Mouse (Mus musculus) testis, postnatal 14 days (tissue): ENCODE measurements around the gene Noct.
A peak's percentile ranks its signal among the peaks of the same experiment; 100 is the strongest.
"Not testable (repeated sequence)": the region's sequence is repeated elsewhere in the genome, so short reads cannot be mapped to it uniquely, and the experiment has no call there.

Source experiments
- DNase-seq: peaks from one replicate; pipeline ENCODE4 v3.0.0; 2021; ENCODE audit warnings: low spot score

Gene Noct

DNA sequence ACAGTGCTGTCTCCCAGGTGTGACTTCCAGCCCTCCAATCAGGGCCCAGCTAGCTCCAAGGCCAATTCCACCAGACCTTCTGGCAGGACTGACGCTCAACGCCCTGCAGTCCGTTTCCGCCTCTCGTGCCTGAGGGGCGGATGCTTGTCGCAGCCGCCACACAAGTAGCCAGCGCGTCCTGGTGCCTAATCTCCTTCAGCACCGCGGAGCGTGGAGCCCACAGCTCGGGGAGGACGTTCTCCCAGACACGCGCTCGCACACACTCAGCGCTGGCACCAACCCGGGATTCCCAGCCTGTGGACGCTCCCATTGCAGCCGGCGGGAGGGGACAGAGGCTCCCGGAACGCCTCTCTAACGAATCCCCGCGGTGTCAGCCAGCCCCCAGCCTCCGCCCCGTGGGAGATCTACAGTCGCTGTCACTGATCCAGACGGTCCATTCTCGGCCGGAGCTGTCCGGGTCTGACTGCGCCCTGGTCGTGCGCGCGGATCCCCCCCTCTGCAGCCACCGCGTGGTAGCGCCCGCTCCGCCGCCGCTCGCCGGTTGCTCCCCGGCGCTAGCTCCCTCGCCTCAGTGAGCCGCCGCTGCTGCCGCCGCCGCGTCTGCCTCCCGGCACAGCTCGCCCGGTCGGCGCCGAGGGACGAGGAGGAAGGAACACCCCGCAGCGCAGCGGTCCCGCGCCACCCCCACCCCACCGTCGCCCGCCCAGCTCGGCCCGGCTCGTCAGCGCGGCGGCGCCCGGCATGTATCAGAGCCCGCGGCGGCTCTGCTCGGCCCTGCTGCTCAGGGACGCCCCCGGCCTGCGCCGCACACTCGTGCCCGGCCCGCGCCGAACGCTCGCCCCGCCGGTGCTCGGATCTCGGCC, at the start of gene Noct:
Noct (plus strand) TSS at position 85 of the 863 bp plus-strand sequence.
- peak; percentile 88 for DNase-seq

DNA sequence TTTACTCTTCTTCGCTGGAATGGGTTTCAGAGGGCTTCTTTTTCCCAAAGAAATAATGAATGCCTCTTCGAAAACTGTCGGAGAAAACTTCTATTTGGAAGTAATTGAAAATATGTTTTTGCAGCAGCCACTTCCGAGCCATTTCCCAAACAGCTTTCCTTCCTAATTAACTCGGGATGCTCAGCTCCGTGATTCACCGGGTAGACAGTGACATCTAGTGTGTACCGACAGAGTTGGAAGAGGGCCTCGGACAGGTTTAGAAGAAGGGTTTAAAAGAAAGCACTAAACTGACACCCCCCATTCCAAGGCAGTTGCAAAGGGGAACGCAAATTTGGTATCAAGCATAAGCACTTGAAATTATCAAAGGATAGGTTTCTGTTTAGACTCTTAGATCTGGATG, 46.1 kb upstream of the Noct start:
- no peak for DNase-seq

DNA sequence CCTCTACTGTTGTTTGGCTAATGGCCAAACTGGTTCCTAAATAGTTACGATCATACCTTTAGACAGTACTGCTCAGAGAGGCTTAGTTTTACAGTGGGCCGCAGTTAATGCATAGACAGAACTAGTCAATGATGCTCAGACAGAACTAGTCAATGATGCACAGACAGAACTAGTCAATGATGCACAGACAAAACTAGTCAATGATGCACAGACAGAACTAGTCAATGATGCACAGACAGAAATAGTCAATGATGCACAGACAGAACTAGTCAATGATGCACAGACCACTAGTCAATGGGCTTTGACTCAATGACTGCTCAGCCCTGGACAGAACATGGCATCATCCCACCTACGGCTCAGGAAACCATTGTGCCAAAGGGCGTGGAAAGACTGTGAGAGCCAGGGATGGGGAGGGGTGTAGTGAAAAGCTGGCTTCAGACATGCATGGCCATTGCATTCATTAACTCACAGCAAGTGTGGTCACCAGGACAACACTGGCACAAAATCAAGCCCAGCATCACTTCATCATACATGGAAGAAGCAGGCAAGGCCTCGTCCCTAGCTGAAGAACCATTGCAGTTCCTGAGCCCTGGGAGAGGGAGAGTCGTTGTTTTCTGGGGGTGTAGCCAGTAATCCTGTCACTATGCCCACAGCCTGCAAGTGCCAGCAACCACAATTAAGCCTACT, 44.6 kb upstream of the Noct start:
- DNase-seq, result no peak

DNA sequence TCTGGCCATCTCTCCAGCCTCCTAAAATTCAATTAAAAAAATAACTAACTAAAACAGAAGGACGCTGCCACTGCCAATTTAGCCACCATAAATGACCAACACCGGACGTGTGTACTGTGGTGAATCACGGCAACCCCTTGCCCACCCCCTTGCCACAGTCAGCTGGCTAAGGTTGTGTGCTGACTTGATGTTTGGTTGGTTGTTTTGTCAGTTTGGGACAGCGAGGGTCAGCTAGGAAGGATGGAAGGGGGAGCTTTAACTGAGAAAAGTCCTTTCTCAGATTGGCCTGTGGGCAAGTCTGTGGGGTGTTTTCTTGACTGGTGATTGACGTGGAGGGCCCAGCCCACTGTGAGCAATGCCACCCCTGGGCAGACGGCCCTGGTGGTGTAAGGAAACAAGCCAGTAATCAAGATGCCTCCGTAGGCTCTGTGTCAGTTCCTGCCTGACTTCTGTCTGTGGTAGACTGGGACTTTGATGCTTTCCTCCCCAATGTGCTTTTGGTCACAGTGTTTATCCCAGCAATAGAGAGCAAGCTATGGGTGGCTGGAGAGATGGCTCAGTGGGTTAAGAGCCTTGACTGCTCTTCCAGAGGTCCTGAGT, 43.8 kb upstream of the Noct start:
- no peak for DNase-seq

DNA sequence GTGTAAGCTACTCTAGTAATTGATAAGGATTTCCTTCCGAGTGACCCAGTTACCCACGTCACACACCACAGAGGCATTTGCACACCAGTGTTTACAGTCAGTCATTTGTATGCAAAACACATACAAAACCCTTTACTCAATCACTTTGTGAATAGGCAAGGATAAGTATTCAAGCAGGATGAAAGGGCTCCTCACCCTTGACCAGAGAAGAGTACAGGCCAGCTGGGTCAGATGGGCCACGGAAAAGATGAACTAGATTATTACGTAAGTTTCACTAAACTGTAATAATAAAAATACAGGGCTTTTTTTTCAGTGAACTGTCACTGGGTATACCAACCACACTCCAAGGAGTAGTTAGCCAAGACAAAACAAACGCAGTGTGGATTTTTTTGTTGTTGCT, 41.8 kb upstream of the Noct start:
- no peak for DNase-seq

DNA sequence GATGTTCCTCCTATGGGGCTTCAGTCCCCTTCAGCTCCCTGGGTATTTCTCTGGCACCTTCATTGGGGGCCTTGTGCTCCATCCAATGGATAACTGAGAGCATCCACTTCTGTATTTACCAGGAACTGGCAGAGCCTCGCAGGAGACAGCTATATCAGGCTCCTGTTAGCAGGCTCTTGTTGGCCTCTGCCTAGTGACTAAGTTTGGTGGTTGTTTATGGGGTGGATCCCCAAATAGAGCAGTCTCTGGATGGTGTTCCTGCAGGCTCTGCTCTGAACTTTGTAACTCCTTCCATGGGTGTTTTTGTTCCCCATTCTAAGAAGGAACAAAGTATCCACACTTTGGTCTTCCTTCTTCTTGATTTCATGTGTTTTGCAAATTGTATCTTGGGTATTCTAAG, 40.7 kb upstream of the Noct start:
- DNase-seq, result not testable (repeated sequence)

DNA sequence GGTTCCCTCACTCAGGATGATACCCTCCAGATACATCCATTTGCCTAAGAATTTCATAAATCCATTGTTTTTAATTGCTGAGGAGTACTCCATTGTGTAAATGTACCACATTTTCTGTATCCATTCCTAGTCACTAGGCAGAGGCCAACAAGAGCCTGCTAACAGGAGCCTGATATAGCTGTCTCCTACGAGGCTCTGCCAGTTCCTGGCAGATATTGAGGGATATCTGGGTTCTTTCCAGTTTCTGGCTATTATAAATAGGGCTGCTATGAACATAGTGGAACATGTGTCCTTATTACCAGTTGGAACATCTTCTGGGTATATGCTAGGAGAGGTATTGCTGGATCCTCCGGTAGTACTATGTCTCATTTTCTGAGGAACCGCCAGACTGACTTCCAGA, 40.3 kb upstream of the Noct start:
- DNase-seq, result not testable (repeated sequence)

DNA sequence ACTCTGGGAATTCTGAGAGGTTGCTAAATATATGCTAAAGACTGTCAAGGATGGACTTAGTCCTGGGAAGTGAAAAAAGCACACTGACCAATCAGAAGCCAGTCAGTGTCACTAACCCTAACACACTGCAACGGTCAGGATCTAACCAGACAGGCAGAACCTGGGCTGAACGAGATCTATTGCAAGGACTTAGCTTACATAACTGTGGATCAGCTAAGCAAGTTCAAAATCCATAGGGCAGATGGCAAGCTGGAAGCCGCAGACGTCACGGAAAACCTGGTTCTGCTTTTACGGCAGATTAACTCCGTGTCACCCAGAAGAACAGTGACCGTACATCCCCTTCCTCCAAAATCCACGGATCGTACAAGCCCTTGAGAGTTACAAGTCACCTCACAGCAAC, 39.5 kb upstream of the Noct start:
- DNase-seq, result no peak

DNA sequence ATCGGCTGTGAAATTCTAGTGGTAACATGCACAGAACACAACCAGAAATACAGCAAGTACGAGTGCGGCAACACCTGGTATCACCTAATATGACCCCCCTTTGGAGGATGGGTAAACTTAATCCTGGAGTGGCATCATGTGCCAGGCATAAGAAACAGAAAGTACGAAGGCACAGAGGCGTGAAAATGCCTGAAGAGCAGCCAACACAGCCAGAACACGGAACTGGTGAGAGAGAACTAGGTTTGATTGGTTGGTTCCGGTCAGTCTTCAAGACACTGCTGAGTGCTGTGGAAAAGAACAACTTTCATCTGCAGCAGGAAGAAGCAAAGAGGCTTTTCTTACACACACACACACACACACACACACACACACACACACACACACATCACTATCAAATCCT, 38.8 kb upstream of the Noct start:
- no peak for DNase-seq

DNA sequence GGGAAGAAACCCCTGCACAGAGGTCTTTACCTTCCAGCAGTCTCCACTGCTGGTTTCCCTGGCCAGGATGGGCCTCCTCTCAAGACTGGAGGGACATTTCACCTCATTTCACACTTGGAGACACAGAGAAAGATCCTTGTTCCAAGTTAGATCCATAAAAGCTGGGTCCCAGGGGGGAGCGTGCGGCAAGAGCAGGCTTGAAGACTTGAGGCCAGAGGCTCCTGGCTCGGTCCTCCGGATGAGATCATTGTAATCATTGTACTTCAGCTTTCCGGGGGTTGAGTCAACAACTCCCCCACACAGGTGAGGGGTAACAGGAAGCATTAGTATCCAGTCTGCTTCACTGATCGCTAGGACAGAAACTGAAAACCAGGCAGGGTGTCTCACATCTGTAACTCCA, 30.2 kb upstream of the Noct start:
- peak; percentile 58 for DNase-seq

DNA sequence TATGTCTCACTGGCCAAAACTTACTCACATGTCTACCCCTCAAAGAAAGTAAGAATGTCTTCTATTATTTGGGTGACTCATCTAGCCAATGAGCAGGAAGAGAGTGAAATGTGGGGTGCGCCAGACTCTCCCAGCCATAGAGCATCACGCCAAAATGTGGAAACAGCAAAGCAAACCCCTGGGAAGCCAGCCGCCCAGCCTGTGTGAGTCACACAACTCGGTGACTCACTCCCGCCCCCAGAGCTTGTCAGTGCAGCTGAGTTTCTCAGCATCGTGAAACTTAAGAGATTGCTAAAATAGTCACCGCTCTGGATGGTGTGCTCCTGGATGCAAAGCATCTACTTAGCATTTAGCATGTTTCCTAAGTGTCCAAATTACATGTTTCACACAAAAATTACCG, 28.9 kb upstream of the Noct start:
- no peak for DNase-seq

DNA sequence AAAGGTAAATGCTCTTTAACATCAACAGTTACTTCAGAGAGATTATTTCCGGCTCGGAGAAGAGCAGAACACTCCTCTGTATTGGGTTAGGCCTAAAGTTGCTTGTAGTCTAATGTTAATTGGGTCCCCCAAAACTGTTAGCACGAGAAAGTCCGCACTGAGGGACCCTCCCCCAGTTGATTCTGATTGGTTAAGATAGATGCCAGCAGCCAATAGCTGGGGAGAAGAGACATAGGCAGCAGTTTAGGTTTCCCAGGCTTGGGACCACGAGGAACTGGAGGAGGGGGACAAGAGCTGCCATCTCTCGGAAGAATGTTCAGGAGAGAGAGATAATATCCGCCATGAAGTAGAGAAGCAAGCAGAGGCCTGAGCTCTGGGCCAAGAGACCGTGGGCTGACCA, 28.5 kb upstream of the Noct start:
- DNase-seq, result no peak

DNA sequence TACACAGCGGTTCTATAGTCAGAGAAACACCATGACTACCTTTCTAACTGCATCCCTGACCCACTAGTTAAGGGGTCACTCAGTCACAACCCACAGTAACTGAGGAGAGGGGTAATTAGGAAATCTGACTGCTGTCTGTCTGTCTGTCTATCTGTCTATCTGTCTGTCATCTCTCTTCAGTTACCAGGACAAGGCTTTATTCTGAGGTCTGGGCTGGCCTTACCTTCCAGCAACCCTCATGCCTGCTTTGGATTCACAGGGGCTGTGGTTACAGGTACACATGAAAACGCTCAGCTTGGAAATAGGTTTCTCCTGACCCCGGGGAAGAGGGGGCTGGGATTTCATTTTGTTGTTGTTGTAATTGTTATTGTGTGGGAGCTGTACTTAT, 27.5 kb upstream of the Noct start:
- no peak for DNase-seq

DNA sequence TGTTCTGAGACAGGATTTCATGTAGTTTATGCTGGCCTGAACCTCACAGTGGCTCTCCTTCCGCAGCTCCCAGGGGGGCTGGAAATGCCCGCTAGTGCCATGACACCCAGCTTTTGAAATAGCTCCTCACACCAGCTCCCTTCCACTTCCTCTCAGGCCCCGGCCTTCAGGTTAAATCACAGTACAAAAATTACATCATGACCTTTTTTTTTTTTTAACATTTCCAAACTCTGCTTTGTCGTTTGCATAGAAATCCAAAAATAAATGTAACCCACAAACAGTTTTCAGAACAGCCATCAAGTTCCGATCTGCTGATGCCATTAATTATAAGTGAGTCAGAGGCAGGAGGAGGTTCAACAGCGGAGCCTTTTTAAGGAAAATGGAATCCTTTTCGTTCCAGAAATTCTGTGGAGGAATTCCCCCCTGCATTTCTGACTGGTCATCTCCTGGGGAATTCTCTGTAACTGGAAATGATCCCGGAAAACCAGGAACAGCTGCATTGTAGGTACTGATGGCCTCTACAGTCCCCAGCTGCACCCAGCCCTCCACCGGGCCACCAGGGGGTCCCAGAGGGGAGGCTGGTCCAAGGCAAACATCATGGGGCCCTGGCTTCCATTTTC, 27.0 kb upstream of the Noct start:
- DNase-seq, result peak; percentile 24

DNA sequence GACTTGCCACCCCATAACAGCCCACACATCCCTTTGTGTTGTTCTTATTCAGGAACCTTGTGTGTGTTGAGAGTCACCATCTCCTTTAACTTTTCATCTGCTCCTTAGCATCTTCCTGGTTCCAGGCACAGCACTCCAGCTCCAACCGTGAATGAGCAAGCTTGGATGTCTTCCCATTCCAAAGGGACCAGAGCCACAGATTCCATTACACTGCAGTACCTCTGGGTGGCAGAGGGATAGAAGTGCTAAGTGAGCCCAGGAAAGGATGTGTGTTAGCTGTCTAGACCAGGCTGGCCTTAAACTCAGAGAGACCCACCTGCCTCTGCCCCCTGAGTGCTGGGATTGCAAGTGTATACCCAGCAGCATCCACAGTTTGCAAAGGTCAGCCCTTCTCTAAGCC, 26.0 kb upstream of the Noct start:
- DNase-seq, result no peak

DNA sequence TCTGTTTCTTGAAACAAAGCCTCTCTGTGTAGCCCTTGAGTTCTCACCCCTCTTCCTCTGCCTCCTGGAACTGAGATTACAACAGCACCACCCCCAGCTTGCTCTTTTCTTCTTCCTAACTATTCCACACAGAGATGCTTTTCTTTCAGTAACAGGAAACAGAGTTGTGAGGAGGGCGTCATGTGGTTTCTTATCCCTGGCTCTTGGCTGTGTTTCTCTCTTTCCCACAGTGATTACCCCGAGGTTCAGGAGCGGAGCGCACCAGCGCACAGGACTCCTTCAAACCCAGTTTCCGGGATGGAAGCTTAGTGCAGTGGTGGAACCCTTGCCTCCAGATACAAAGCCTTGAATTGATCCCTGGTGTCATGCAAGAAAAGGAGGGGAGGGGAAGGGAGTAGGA, 25.1 kb upstream of the Noct start:
- DNase-seq, result no peak

DNA sequence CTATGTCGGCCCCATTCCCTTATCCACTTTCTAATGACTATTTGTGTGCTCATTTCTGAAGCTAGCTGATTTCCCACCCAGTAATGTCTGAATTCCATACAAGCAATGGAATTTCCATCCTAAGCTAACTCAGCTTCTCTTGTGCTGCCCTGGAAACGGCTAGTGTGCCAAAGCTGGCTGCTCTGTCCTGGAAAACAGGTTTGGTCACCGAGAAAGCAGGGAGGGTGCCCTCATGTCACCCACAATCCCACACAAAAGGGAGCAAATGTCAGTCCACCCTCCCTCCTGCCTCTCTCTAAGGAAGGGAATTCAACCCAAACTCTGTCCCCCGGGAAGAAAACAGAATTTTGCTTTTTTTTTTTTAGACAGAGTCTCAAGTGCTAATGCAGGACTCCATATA, 23.9 kb upstream of the Noct start:
- no peak for DNase-seq

DNA sequence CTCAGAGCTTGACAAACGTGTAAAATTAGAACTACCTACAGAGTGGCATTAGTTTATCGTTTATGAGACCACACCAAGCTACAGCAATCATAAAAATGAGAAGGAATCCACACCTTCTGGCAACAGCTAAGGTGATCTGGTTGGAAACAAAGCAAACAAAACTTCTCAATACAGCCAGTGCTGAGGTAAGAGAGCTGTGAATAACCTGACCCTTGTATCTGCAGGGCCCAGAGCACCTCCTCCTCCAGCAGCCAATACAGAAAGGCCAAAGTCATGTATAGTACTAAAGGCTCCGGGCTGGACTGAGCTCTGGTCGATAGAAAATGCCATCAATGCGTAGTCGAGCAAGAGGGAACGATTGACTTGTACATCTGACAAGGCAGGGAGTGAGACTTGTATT, 23.4 kb upstream of the Noct start:
- DNase-seq, result no peak

DNA sequence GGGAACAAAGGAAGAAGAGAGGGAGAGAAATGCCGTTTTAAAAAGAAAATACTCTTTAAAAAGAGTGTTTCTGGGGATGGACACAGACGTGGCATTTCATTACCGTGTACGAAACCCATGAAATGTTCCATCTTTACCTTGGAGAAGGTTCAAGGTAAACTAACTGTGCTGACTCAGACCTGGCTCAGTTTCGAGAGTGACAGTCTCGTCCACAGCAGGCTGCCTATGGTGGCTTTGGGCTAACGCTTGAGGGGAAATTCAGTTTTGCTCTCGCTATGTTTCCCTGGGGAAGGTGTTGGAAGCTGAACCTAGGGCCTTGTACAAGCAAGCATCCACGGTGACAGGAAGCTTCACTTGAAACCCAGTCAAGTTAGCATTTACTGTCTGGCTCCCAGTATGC, 22.3 kb upstream of the Noct start:
- DNase-seq, result no peak

DNA sequence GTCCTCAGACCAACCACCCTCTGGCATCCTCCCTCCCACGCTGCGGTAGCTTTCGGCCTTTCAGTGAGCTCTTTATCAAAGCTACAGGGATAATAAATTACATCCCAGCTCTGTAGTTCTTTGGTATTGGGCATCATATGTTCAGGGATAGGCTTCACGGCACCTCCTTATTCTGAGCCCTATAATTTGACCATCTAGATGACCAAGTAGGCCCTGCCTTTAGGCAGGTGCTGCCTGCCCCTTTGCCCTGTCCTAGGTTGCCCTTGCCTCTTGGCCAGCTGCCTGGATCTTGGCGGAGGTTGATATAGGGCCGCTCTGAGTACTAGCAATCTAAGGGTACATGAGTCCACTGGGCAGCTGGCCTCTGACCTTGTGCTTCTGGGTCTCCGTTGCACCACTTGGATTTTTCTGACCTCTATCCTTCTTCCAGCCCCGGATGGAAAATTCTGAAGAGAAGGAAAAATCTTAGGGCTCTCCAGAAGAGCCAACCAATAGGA, 21.7 kb upstream of the Noct start:
- no peak for DNase-seq

DNA sequence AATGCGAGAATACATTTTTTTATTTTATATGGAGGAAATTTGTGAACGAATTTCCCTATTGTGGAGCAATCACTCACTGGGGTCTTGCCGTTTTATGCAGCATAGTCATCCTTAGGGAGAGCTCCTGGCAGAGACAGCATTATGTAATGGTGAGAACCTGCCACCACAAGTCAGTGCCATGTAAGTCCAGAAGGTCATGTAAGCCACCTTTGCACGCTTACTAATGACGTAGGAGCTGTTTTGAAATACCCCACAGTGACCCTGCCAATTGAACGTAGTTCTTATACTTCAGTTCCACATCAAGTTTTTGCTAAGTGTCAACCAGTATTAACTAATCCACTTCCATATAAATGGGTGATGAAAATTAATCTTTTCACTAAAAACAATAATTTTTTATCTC, 20.3 kb upstream of the Noct start:
- DNase-seq, result no peak

DNA sequence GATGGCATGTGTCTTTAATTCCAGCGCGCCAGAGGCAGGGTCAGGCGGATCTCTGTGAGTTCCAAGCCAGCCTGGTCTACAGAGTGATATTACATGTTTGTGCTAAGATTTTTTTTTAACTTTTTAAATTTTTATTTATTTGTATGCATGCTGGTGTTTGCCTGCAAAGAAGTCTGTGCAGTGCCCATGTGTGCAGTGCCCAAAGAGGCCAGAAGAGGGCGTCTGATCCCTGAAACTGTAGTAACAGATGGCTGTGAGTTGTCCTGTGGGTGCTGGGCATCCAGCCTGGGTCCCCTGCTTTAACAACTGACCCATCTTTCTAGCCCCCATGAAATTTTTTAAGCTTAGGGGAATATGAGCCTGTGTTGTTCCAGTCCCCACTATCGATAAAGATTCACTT, 19.8 kb upstream of the Noct start:
- no peak for DNase-seq

DNA sequence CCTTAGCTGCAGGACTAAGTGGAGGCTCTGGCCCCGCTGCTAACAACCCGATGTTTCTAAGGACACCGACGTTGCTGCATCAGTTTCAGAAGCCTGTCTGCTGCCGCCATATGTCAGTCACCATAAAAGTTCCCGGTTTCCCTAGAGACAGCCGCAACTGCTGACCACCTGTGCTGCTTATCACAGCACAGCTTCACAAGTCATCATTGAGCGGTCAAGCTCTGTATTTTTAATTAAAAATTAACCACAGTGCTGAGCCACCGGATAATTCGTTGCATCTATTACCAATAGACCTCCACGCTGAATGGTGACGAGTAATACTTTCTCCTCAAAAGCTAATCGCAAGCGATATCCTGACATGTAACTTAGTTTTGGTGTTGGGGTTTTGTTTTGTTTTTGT, 19.4 kb upstream of the Noct start:
- no peak for DNase-seq
